Mouse (Mus musculus) forebrain, postnatal 0 days (tissue): ENCODE results near the gene Hoxa11. TPM values are rescaled to one million over a fixed set of nuclear protein-coding genes. Genes with fewer than 3 reads are reported as not detected.

Experiments used
- ATAC-seq: fragments of 200-750 bp; cut with Nextera tagmentation; 2 replicates; pipeline ENCODE4 v1.8.0; 2017; ENCODE audit warnings: mild to moderate bottlenecking, moderate library complexity
- DNase-seq: peaks from one replicate; pipeline ENCODE4 v3.0.0-alpha.2; 2015
- H3K27ac ChIP-seq: fragments of 300-500 bp; sonication (generic); 2 replicates; pipeline ENCODE4 v1.5.1; 2014; ENCODE audit warnings: low read depth, mild to moderate bottlenecking, antibody characterized with exemption, low read length, moderate library complexity, mixed read lengths
- H3K27me3 ChIP-seq: fragments of 300-500 bp; sonication (generic); 2 replicates; pipeline ENCODE4 v1.6.1; 2014; ENCODE audit warnings: mild to moderate bottlenecking, low read length, mixed read lengths; ENCODE audit not compliant: insufficient read depth
- H3K36me3 ChIP-seq: fragments of 300-500 bp; sonication (generic); 2 replicates; pipeline ENCODE4 v1.6.1; 2014; ENCODE audit warnings: mild to moderate bottlenecking, moderate library complexity; ENCODE audit not compliant: insufficient read depth
- H3K4me1 ChIP-seq: fragments of 300-500 bp; sonication (generic); 2 replicates; pipeline ENCODE4 v1.6.1; 2014; ENCODE audit warnings: antibody characterized with exemption; ENCODE audit not compliant: insufficient read depth
- H3K4me2 ChIP-seq: fragments of 300-500 bp; sonication (generic); 2 replicates; pipeline ENCODE4 v1.6.1; 2014; ENCODE audit warnings: low read depth, mild to moderate bottlenecking, moderate library complexity
- H3K4me3 ChIP-seq: fragments of 300-500 bp; sonication (generic); 2 replicates; pipeline ENCODE4 v1.5.1; 2014; ENCODE audit warnings: low read depth, low read length, mixed read lengths
- H3K9ac ChIP-seq: fragments of 300-500 bp; sonication (generic); 2 replicates; pipeline ENCODE4 v1.6.1; 2014; ENCODE audit warnings: mild to moderate bottlenecking
- H3K9me3 ChIP-seq: fragments of 300-500 bp; sonication (generic); 2 replicates; pipeline ENCODE4 v1.6.1; 2016; ENCODE audit warnings: low read length
- CTCF ChIP-seq: sonication (generic); IDR thresholded peaks from 2 replicates; pipeline ENCODE4 v1.5.1; 2016; ENCODE audit warnings: antibody characterized with exemption, control low read depth, low read depth
- WGBS: fragments of 180-500 bp; shearing (Covaris S2); extraction: QIAGEN DNeasy Blood & Tissue Kit; methylation state at CpG from one replicate; pipeline ENCODE4 v1.1.7; 2014; 5-methylcytosine and 5-hydroxymethylcytosine counted together
- polyA plus RNA-seq: library from polyadenylated mRNA; unstranded; fragments of >200 nt; fragmentation: Nextera tagmentation; extraction: Ambion mirVana; gene quantifications from 2 replicates; pipeline ENCODE4 v1.2.1, GENCODE M21; 2015
- total RNA-seq: library from RNA; depleted of rRNA; stranded (reverse); fragments of >200 nt; gene quantifications from 2 replicates; pipeline ENCODE4 v1.2.3, GENCODE M21; 2014

Gene Hoxa11
- total and polyA plus RNA-seq, 2 experiments from 2014 or later, result not detected

- DNase-seq, result peak; percentile 81
- TF ChIP-seq CTCF, result peak; percentile 82
- Histone ChIP-seq H3K9me3 (no peaks in the 10 kb centered on the region), H3K4me3 (no peak overlapping the region), H3K9ac (no peak overlapping the region), H3K27me3 (peaks cover 97% of the 10 kb centered on the region), H3K27ac (no peak overlapping the region), H3K36me3 (no peaks in the 10 kb centered on the region), H3K4me2 (no peak overlapping the region), H3K4me1 (no peaks in the 10 kb centered on the region)
- peak; percentile 59; the same call in 1 of the 2 replicates for ATAC-seq
- WGBS, result 7% methylated on average over 23 of the region's 23 CpGs
Measured at GRCm38 (mm10) chr6:52270494-52271480, 25.2 kb upstream of the Hoxa11 start.

GRCm38 (mm10) chr6:52268756-52269155 lies 23.1 kb upstream of the Hoxa11 start:
- Histone ChIP-seq H3K9me3 (no peaks in the 10 kb centered on the region), H3K4me1 (no peaks in the 10 kb centered on the region), H3K27me3 (peaks cover 98% of the 10 kb centered on the region), H3K4me3 (no peak overlapping the region), H3K4me2 (no peak overlapping the region), H3K9ac (no peak overlapping the region), H3K27ac (no peak overlapping the region), H3K36me3 (no peaks in the 10 kb centered on the region)
- no peak for DNase-seq
- ATAC-seq, result no peak
- WGBS, result 5% methylated on average over 3 of the region's 3 CpGs
- TF ChIP-seq CTCF, result no peak

GRCm38 (mm10) chr6:52268341-52268740 lies 22.7 kb upstream of the Hoxa11 start:
- H3K27ac ChIP-seq, result no peak overlapping the region
- H3K4me1 ChIP-seq, result no peaks in the 10 kb centered on the region
- ATAC-seq (no peak), DNase-seq (no peak)
- TF ChIP-seq CTCF, result no peak
- H3K4me2 ChIP-seq, result no peak overlapping the region
- no peak overlapping the region for H3K9ac ChIP-seq
- H3K9me3 ChIP-seq, result no peaks in the 10 kb centered on the region
- H3K27me3 ChIP-seq, result peaks cover 98% of the 10 kb centered on the region
- H3K4me3 ChIP-seq, result no peak overlapping the region
- no peaks in the 10 kb centered on the region for H3K36me3 ChIP-seq
- WGBS, result 1% methylated on average over 7 of the region's 7 CpGs

DNA sequence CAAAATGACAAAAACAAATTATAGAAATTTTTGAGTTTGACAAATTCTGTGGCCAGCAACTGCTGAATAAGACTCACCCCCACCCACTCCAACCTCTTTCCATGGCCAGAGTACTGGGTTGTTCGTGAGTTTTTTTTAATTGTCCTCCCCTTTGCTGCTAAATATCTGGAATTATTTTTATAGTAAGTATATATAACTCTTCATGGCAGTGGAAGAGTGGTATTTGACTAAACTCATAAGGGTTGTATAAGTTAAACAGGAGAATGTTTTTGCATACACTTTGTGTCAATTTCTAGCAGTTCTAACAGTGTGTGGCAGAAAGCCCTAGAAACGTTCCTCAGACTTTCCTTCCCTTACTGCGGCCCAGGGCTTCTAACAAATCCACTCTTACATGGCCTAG lies 22.1 kb upstream of the Hoxa11 start:
- DNase-seq (no peak), ATAC-seq (no peak)
- no peaks in the 10 kb centered on the region for H3K9me3 ChIP-seq
- no peak overlapping the region for H3K4me2 ChIP-seq
- peaks cover 98% of the 10 kb centered on the region for H3K27me3 ChIP-seq
- H3K27ac ChIP-seq, result no peak overlapping the region
- TF ChIP-seq CTCF, result no peak
- no peaks in the 10 kb centered on the region for H3K36me3 ChIP-seq
- WGBS, result 7% methylated on average over 3 of the region's 3 CpGs
- no peaks in the 10 kb centered on the region for H3K4me1 ChIP-seq
- H3K9ac ChIP-seq, result no peak overlapping the region
- no peak overlapping the region for H3K4me3 ChIP-seq

GRCm38 (mm10) chr6:52267221-52267620 lies 21.6 kb upstream of the Hoxa11 start:
- DNase-seq, result no peak
- Histone ChIP-seq H3K36me3 (no peaks in the 10 kb centered on the region), H3K9ac (no peak overlapping the region), H3K4me3 (no peak overlapping the region), H3K4me2 (no peak overlapping the region), H3K27me3 (peaks cover 98% of the 10 kb centered on the region), H3K4me1 (no peaks in the 10 kb centered on the region), H3K9me3 (no peaks in the 10 kb centered on the region), H3K27ac (no peak overlapping the region)
- WGBS, result 18% methylated on average over 5 of the region's 5 CpGs
- TF ChIP-seq CTCF, result no peak
- ATAC-seq, result no peak

DNA sequence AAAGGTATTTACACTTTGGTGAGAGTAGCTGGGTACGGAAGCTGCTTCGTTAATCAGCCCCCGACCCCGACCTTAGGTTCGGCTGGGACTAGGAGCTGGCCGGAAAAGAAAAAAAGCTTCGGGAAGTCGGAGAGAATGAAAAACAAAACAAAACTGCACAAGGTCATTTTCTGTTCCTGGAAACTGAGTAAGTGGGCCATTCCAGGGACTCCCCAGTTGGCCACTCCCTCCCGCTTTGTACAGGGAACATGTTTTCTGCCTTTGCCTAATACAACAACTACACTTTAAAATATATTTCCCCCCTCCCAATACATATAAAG lies 21.0 kb upstream of the Hoxa11 start:
- no peak overlapping the region for H3K27ac ChIP-seq
- peaks cover 99% of the 10 kb centered on the region for H3K27me3 ChIP-seq
- no peaks in the 10 kb centered on the region for H3K4me1 ChIP-seq
- ATAC-seq, result no peak
- no peaks in the 10 kb centered on the region for H3K36me3 ChIP-seq
- WGBS, result 2% methylated on average over 9 of the region's 9 CpGs
- H3K4me3 ChIP-seq, result no peak overlapping the region
- no peak overlapping the region for H3K4me2 ChIP-seq
- H3K9ac ChIP-seq, result no peak overlapping the region
- no peaks in the 10 kb centered on the region for H3K9me3 ChIP-seq
- TF ChIP-seq CTCF, result no peak
- DNase-seq, result no peak

DNA sequence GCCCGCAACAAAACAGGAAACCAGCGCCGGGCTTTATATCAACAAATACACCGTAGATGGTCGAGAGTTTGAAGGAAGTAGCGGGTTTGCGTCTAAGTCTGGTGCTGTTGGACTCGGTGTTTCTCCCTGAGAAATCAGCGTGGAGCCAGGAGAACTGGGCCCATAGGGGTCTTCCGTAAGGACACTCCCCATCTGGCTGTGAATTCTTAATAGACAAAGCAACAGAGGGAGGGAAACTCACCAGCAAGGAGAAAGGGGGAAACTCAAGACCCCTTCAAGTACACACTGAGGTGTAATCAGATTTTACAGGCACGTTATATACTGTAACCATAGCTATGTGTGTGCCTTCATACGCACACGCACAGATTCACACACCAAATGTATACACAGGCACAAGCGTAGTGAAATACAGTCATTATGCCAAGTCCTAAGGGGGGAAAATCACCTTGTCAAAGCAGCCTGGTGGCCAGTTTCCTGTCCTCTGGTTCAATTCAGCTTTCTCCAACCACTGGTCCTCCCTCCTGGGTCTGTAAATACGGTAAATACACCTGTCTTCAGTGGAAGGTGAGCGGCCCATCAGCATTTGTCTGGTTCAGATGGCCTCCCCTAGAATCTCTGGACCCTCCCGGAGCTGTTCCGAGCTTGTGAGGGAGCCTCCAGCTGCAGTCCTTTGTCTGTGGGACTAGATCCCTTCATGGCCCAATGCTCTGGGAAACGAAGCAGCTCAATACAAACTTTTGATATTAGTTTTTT lies 20.5 kb upstream of the Hoxa11 start:
- no peaks in the 10 kb centered on the region for H3K4me1 ChIP-seq
- ATAC-seq (no peak), DNase-seq (no peak)
- H3K4me2 ChIP-seq, result no peak overlapping the region
- H3K9me3 ChIP-seq, result no peaks in the 10 kb centered on the region
- TF ChIP-seq CTCF, result no peak
- no peak overlapping the region for H3K4me3 ChIP-seq
- 1% methylated on average over 19 of the region's 19 CpGs for WGBS
- no peak overlapping the region for H3K9ac ChIP-seq
- peaks cover 97% of the 10 kb centered on the region for H3K27me3 ChIP-seq
- no peak overlapping the region for H3K27ac ChIP-seq
- H3K36me3 ChIP-seq, result no peaks in the 10 kb centered on the region
